Mouse (Mus musculus) myocyte (in vitro differentiated cells): ENCODE measurements around the gene Samd1. TPM values are rescaled to one million over a fixed set of nuclear protein-coding genes. Genes with fewer than 3 reads are reported as not detected.
A peak's percentile ranks its signal among the peaks of the same experiment; 100 is the strongest.

ENCODE experiments used
- H3K27me3 ChIP-seq: one replicate; pipeline ENCODE4 v1.6.1; 2011; ENCODE audit not compliant: control insufficient read depth, insufficient read depth, insufficient read length
- H3K36me3 ChIP-seq: one replicate; pipeline ENCODE4 v1.6.1; 2011; ENCODE audit not compliant: control insufficient read depth, insufficient read depth
- H3K4me2 ChIP-seq: one replicate; pipeline ENCODE4 v1.6.1; 2011; ENCODE audit warnings: low read depth, control low read depth
- H3K4me3 ChIP-seq: one replicate; pipeline ENCODE4 v1.5.1; 2011; ENCODE audit warnings: mild to moderate bottlenecking, control low read depth, moderate library complexity
- H3K79me2 ChIP-seq: one replicate; pipeline ENCODE4 v1.6.1; 2011; ENCODE audit not compliant: control insufficient read depth, insufficient read depth
- H3ac ChIP-seq: one replicate; pipeline ENCODE4 v1.6.1; 2011; ENCODE audit not compliant: control insufficient read depth, insufficient read length
- CEBPB ChIP-seq: IDR thresholded peaks from 2 replicates; pipeline ENCODE4 v1.6.1; 2011; ENCODE audit warnings: mild to moderate bottlenecking, moderate library complexity; ENCODE audit not compliant: poor library complexity, insufficient read depth, severe bottlenecking
- E2F4 ChIP-seq: IDR thresholded peaks from one replicate; pipeline ENCODE4 v1.6.1; 2011; ENCODE audit warnings: mild to moderate bottlenecking, control low read depth, moderate library complexity; ENCODE audit not compliant: insufficient read depth
- MAX ChIP-seq: IDR thresholded peaks from one replicate; pipeline ENCODE4 v1.6.1; 2011; ENCODE audit warnings: low read depth, mild to moderate bottlenecking, control low read depth
- MYOD1 ChIP-seq, 3 experiments: IDR thresholded peaks; one replicate each; pipeline ENCODE4 v1.6.1; 2011; ENCODE audit warnings: control low read depth in 2 of 3, low read depth in 2 of 3, mild to moderate bottlenecking in 2 of 3, moderate library complexity in 1 of 3; ENCODE audit not compliant: insufficient read length in 2 of 3, control insufficient read depth in 1 of 3
- MYOG ChIP-seq, 3 experiments: IDR thresholded peaks; one replicate each; pipeline ENCODE4 v1.6.1; 2011; ENCODE audit warnings: control low read depth in 2 of 3, low read depth in 2 of 3, mild to moderate bottlenecking in 2 of 3; ENCODE audit not compliant: insufficient read length in 2 of 3, control insufficient read depth in 1 of 3, insufficient read depth in 1 of 3
- POLR2A ChIP-seq: IDR thresholded peaks from one replicate; pipeline ENCODE4 v1.6.1; 2011; ENCODE audit warnings: low read depth, mild to moderate bottlenecking, control low read depth, moderate library complexity; ENCODE audit not compliant: insufficient read length
- POLR2AphosphoS2 ChIP-seq: IDR thresholded peaks from one replicate; pipeline ENCODE4 v1.6.1; 2011; ENCODE audit warnings: low read depth, control low read depth; ENCODE audit not compliant: insufficient read length
- REST ChIP-seq: IDR thresholded peaks from one replicate; pipeline ENCODE4 v1.6.1; 2011; ENCODE audit warnings: mild to moderate bottlenecking, control low read depth, moderate library complexity; ENCODE audit not compliant: insufficient read depth, insufficient read length
- SRF ChIP-seq: IDR thresholded peaks from one replicate; pipeline ENCODE4 v1.6.1; 2011; ENCODE audit warnings: low read depth; ENCODE audit not compliant: control insufficient read depth, insufficient read length
- TCF12 ChIP-seq: IDR thresholded peaks from one replicate; pipeline ENCODE4 v1.6.1; 2011; ENCODE audit warnings: mild to moderate bottlenecking, control low read depth; ENCODE audit not compliant: poor library complexity, insufficient read depth, severe bottlenecking
- TCF3 ChIP-seq: IDR thresholded peaks from one replicate; pipeline ENCODE4 v1.6.1; 2011; ENCODE audit warnings: low read depth, control low read depth; ENCODE audit not compliant: insufficient read length
- USF1 ChIP-seq: IDR thresholded peaks from one replicate; pipeline ENCODE4 v1.6.1; 2011; ENCODE audit warnings: low read depth, mild to moderate bottlenecking, control low read depth, moderate library complexity
- polyA plus RNA-seq: library from polyadenylated mRNA; unstranded; fragments of >200 nt; fragmentation: generic; extraction: Trizol; gene quantifications from one replicate; pipeline ENCODE4 v1.2.1, GENCODE M21; 2012; ENCODE audit warnings: missing spikeins

Gene Samd1
- polyA plus RNA-seq, result 30.6 TPM

DNA sequence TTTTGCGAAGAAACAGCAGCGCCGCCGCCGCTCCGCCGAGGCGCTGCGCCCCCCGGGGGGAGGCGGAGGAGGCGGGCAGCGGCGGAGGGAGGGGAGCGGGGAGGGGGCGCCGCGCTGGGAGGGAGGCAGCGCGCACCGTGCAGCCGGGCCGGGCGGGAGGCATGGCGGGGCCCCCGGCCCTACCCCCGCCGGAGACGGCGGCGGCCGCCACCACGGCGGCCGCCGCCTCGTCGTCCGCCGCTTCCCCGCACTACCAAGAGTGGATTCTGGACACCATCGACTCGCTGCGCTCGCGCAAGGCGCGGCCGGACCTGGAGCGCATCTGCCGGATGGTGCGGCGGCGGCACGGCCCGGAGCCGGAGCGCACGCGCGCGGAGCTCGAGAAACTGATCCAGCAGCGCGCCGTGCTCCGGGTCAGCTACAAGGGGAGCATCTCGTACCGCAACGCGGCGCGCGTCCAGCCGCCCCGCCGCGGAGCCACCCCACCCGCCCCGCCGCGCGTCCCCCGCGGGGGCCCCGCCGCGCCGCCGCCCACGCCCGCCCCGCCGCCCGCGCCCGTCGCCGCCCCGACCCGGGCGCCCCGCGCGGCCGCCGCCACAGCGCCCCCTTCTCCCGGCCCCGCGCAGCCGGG lies at the start of gene Samd1:
TSS of gene Samd1 (plus strand) at position 162 of the 631 bp plus-strand sequence.
- peak within 1 kb of the TSS; percentile 92 for H3K4me2 ChIP-seq
- no peaks in the 10 kb centered on the region for H3K27me3 ChIP-seq
- TF ChIP-seq MYOD1 (IDR thresholded peaks at IDR 0.05; ENCODE audit: control insufficient read depth in 1 of 3, insufficient read length in 2 of 3, low read depth in 2 of 3), result no peak
- TF ChIP-seq POLR2A, result peak; percentile 17
- H3K36me3 ChIP-seq, result peaks cover 8% of the 10 kb centered on the region
- H3ac ChIP-seq, result peak within 1 kb of the TSS; percentile 86
- H3K4me3 ChIP-seq, result peak within 1 kb of the TSS; percentile 26
- H3K79me2 ChIP-seq, result no peaks in the 10 kb centered on the region

DNA sequence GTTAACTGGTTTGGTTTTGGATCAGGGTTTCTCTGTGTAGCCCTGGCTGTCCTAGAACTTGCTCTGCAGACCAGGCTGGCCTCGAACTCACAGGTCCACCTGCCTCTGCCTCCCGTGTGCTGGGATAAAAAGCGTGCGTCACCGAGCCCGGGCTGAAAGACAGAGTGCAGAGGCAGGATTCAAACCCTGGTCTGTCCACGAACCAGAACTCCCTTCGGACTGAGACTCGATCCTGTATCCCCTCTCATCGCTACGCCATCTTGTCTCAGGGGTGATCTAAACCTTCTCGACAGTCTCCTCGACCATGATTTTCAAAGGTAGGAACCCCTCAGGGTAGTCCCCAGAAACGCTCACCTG lies 42.7 kb upstream of the Samd1 start:
- H3K36me3 ChIP-seq, result no peaks in the 10 kb centered on the region
- H3ac ChIP-seq, result no peak overlapping the region
- peak overlapping the region; percentile 59 for H3K4me3 ChIP-seq
- peaks cover 21% of the 10 kb centered on the region for H3K79me2 ChIP-seq
- H3K4me2 ChIP-seq, result peak overlapping the region; percentile 82
- H3K27me3 ChIP-seq, result no peaks in the 10 kb centered on the region
- TF ChIP-seq MYOD1 (IDR thresholded peaks at IDR 0.05; ENCODE audit: control insufficient read depth in 1 of 3, insufficient read length in 2 of 3, low read depth in 2 of 3) (no peak), POLR2AphosphoS2 (no peak), TCF3 (no peak), MAX (no peak), SRF (no peak)

DNA sequence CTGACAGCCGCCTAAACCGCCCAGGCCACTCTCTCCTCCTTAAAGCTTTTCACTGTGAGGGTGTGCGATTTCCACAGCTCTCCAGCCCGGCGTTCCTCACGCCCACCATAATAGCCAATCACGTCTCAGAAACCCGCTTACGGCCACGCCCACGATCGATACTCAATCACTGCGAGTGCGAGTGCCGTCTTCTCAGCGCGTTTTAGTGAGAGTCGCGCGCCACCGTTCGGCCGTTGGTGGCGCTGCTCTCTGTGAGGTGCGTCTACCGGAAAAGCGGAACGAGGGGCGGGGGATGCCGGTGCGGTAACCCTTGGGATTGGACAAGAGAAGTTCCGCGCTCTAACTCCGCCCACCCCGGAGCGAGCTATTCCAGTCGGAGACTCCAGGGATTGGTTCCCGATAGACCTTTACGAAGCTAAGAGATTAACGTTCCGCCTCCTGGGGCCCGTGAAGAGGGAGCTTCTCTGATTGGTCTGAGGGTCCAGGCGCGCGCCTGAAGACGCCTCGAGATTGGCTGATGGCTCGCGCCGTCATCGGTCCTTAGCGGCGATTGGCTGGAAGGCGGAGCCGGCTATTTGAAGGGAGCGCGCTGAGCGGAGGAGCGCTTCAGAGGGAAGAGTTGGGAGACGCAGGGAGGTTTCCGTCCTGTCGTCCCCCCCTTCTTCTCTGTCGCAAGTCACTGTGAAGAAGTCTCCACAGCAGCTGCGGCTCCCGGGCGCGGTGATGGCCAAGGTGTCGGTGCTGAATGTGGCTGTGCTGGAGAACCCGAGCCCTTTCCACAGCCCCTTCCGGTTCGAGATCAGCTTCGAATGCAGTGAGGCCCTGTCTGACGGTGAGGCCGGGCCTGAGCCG lies 42.1 kb upstream of the Samd1 start, which contains the start of the genes Gm10644 and Asf1b:
TSS of gene Gm10644 (minus strand) at position 100 of the 852 bp plus-strand sequence.
TSS of gene Asf1b (plus strand) at position 402 of the 852 bp plus-strand sequence.
- Histone ChIP-seq H3K4me3 (peak within 1 kb of the TSS; percentile 59), H3K4me2 (peak within 1 kb of the TSS; percentile 82), H3K79me2 (peaks cover 25% of the 10 kb centered on the region), H3K36me3 (no peaks in the 10 kb centered on the region), H3ac (peak within 1 kb of the TSS; percentile 5), H3K27me3 (no peaks in the 10 kb centered on the region)
- peak; percentile 95 for TF ChIP-seq E2F4
- no peak for TF ChIP-seq CEBPB
- TF ChIP-seq MYOG (IDR thresholded peaks at IDR 0.05; ENCODE audit: control insufficient read depth in 1 of 3, insufficient read depth in 1 of 3, insufficient read length in 2 of 3, low read depth in 2 of 3), result no peak
- TF ChIP-seq TCF12, result no peak
- no peak for TF ChIP-seq REST
- no peak for TF ChIP-seq MYOD1 (IDR thresholded peaks at IDR 0.05; ENCODE audit: control insufficient read depth in 1 of 3, insufficient read length in 2 of 3, low read depth in 2 of 3)
- no peak for TF ChIP-seq SRF
- TF ChIP-seq TCF3, result no peak
- TF ChIP-seq USF1, result no peak
- peak; percentile 84 for TF ChIP-seq POLR2A
- peak; percentile 79 for TF ChIP-seq POLR2AphosphoS2
- no peak for TF ChIP-seq MAX

DNA sequence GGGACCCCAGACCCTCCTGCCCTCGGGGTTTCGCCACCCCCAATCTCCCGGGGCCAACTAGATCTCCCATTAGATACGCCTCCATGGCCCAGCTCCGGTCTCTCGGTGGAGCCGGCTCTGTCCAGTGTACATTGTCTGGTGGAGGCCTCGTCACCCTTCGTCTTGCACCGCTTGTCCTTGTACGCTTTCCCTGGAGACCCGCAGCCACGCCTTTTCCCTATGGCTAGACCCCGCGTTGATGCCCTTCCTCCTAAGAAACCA lies 41.6 kb upstream of the Samd1 start:
- Histone ChIP-seq H3K4me3 (peak overlapping the region; percentile 59), H3K79me2 (peaks cover 29% of the 10 kb centered on the region), H3K36me3 (no peaks in the 10 kb centered on the region), H3K4me2 (peak overlapping the region; percentile 72), H3ac (peak overlapping the region; percentile 5), H3K27me3 (no peaks in the 10 kb centered on the region)
- TF ChIP-seq MAX (no peak), POLR2AphosphoS2 (no peak), TCF12 (no peak), E2F4 (no peak), MYOD1 (IDR thresholded peaks at IDR 0.05; ENCODE audit: control insufficient read depth in 1 of 3, insufficient read length in 2 of 3, low read depth in 2 of 3) (no peak), MYOG (IDR thresholded peaks at IDR 0.05; ENCODE audit: control insufficient read depth in 1 of 3, insufficient read depth in 1 of 3, insufficient read length in 2 of 3, low read depth in 2 of 3) (no peak), TCF3 (no peak), CEBPB (no peak), SRF (no peak), POLR2A (no peak), USF1 (no peak), REST (no peak)

DNA sequence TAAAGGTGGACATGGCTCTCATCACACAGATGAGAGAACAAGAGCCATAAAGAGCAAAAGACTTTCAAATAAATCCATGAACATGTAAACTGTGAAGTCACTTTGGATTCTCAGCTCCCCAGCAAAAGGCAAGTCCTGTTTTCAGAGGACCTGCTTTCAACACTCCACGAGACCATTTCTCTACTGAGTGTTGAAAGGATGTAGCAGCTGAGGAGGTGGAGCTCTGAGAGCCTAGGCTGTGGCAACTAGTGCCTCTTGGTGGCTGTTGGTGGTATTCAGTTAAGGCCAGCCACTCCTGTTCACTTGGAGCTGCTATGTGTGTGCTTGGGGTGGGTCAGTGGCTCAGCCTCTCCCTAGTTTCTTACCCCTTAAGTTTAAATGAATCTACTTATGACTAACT lies 40.7 kb upstream of the Samd1 start:
- TF ChIP-seq MYOD1 (IDR thresholded peaks at IDR 0.05; ENCODE audit: control insufficient read depth in 1 of 3, insufficient read length in 2 of 3, low read depth in 2 of 3) (peak; percentile 46 to 76 (median 64)), CEBPB (no peak), MYOG (IDR thresholded peaks at IDR 0.05; ENCODE audit: control insufficient read depth in 1 of 3, insufficient read depth in 1 of 3, insufficient read length in 2 of 3, low read depth in 2 of 3) (peak in 2 of 3 experiments; percentile 17 to 68), POLR2A (peak; percentile 16), TCF12 (no peak), SRF (no peak)

More for the DNA sequence above, 40.7 kb upstream of the Samd1 start:
- Histone ChIP-seq H3K27me3 (no peaks in the 10 kb centered on the region), H3ac (no peak overlapping the region), H3K79me2 (peaks cover 35% of the 10 kb centered on the region), H3K4me3 (peak overlapping the region; percentile 59), H3K36me3 (no peaks in the 10 kb centered on the region), H3K4me2 (peak overlapping the region; percentile 72)
